Comparison of ENCODE assay signal across 42 mouse cellular contexts in the genomic region with DNA sequence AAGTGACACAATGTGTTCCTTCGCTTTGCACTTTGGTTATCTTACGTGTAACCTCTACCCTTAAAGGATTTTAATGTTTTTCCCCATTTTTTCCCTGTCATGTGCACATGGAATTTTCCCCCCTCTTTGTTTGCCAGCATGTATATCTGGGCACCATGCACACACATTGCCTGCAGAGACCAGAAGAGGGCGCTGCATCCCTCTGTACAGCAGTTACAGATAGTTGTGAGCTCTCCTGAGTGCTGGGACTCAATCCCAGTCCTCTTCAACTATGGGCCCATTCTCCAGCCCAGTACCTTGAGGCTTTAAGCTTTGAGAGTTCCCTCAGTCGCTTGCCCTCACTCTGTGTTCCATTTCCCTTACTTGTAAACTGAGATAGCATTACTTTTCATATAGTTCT. TPM values are rescaled to one million over a fixed set of nuclear protein-coding genes. Genes with fewer than 3 reads are reported as not detected.
A peak's percentile ranks its signal among the peaks of the same experiment; 100 is the strongest.
DNase-seq lines count a peak whose midpoint lies in the region; ATAC-seq and TF ChIP-seq lines count a peak whose summit lies in the region.
"Had no signal": no experiment of that assay in that cellular context is flagged by ENCODE, and none has a peak within 500 bp of the region (broad histone marks: within the 10 kb centered on the region; RNA-seq: fewer than 3 reads in every experiment).

No protein-coding gene starts in this region.

- no peak overlapping the region for H3K27ac ChIP-seq in heart, embryonic 11.5 days (ENCODE audit: low read depth, low read length)
- H3K27ac ChIP-seq: embryonic facial prominence, embryonic 10.5 days; embryonic facial prominence, embryonic 15.5 days; forebrain, embryonic 13.5 days; hindbrain, embryonic 13.5 days; kidney, embryonic 15.5 days; layer of hippocampus, adult 2 months; left cerebral cortex, adult 2 months; limb, embryonic 13.5 days; liver, embryonic 15.5 days; midbrain, embryonic 12.5 days; neural tube, embryonic 12.5 days had no signal

- no peaks in the 10 kb centered on the region for H3K27me3 ChIP-seq in heart, embryonic 11.5 days (ENCODE audit: control insufficient read depth, insufficient read depth, low read length)
- H3K27me3 ChIP-seq in E14TG2a.4 (ENCODE audit: insufficient read depth, low read length) (peaks cover 14% of the 10 kb centered on the region), Patski (no peaks in the 10 kb centered on the region)
- H3K27me3 ChIP-seq: embryonic facial prominence, embryonic 15.5 days; forebrain, embryonic 13.5 days; heart, embryonic 12.5 days; hindbrain, embryonic 13.5 days; kidney, embryonic 15.5 days; limb, embryonic 13.5 days; liver, embryonic 15.5 days; midbrain, embryonic 12.5 days; neural tube, embryonic 12.5 days had no signal

- no peak overlapping the region for H3K4me2 ChIP-seq in heart, embryonic 11.5 days
- H3K4me2 ChIP-seq: embryonic facial prominence, embryonic 15.5 days; forebrain, embryonic 13.5 days; heart, embryonic 12.5 days; hindbrain, embryonic 13.5 days; kidney, embryonic 15.5 days; limb, embryonic 13.5 days; liver, embryonic 15.5 days; midbrain, embryonic 12.5 days; neural tube, embryonic 12.5 days had no signal

- in situ Hi-C loops in Patski (cut with MboI; ENCODE audit: low pct_unique_long_range_greater_than_20kb) = no loop called here

- H3K9ac ChIP-seq in heart, embryonic 11.5 days (ENCODE audit: low read depth, low read length) = no peak overlapping the region
- H3K9ac ChIP-seq: embryonic facial prominence, embryonic 15.5 days; forebrain, embryonic 13.5 days; heart, embryonic 12.5 days; hindbrain, embryonic 13.5 days; kidney, embryonic 15.5 days; limb, embryonic 13.5 days; liver, embryonic 15.5 days; midbrain, embryonic 12.5 days; neural tube, embryonic 12.5 days had no signal

- TF ChIP-seq CTCF in E14TG2a.4 (conservative IDR thresholded peaks at IDR 0.05; ENCODE audit: low read length) (peak; percentile 41), Patski (IDR thresholded peaks at IDR 0.05) (peak; percentile 32)

- CTCF ChIA-PET in Patski (lab: Charles Lee) = interaction anchor here (0.6 kb wide), 1 partner anchor 571 kb away, joined by 3 read pairs; no protein-coding TSS in a partner anchor

- DNase-seq in heart, adult 11 months = peak; percentile 71
- no peak for DNase-seq in Patski (ENCODE audit: low read depth, low spot score)
- no peak for DNase-seq in right cerebral cortex, postnatal 10 days (ENCODE audit: low spot score in 2 of 2)
- DNase-seq in frontal cortex, postnatal 10 days (ENCODE audit: low spot score in 2 of 2) = no peak
- DNase-seq: adrenal gland, adult 2 months; adrenal gland, postnatal 36 days; cerebellum, adult 2 months; cerebellum, postnatal 14 days; gastrocnemius, postnatal 14 days; heart, adult 18-20 months; heart, postnatal 4 days; kidney, adult 18-20 months; kidney, postnatal 25 days; lung, postnatal 36 days; right cerebral cortex, adult 18-20 months; thymus, adult 18-20 months; thymus, postnatal 25 days had no signal

- no peaks in the 10 kb centered on the region for H3K9me3 ChIP-seq in heart, embryonic 11.5 days (replicated peaks; ENCODE audit: control insufficient read depth, low read length)
- peaks cover 5% of the 10 kb centered on the region for H3K9me3 ChIP-seq in E14TG2a.4 (ENCODE audit: low read length)
- H3K9me3 ChIP-seq: embryonic facial prominence, embryonic 10.5 days; embryonic facial prominence, embryonic 15.5 days; forebrain, embryonic 13.5 days; G1E; heart, embryonic 12.5 days; hindbrain, embryonic 13.5 days; kidney, embryonic 15.5 days; limb, embryonic 13.5 days; liver, embryonic 15.5 days; neural tube, embryonic 12.5 days had no signal

- no peak overlapping the region for H3K4me3 ChIP-seq in heart, embryonic 11.5 days (ENCODE audit: low read depth, low read length)
- no peak overlapping the region for H3K4me3 ChIP-seq in E14TG2a.4 (replicated peaks; ENCODE audit: low read length)
- H3K4me3 ChIP-seq: embryonic facial prominence, embryonic 10.5 days; embryonic facial prominence, embryonic 15.5 days; forebrain, embryonic 13.5 days; heart, embryonic 12.5 days; hindbrain, embryonic 13.5 days; kidney, embryonic 15.5 days; layer of hippocampus, adult 2 months; left cerebral cortex, adult 2 months; limb, embryonic 13.5 days; liver, embryonic 15.5 days; megakaryocyte, embryonic 14.5 days; midbrain, embryonic 12.5 days; myocyte; neural tube, embryonic 12.5 days had no signal

- ATAC-seq in heart, embryonic 11.5 days (replicated peaks; ENCODE audit: insufficient number of reproducible peaks, low FRiP score, low TSS enrichment) = no peak
- no peak for ATAC-seq in Patski
- 0 out of 2 replicates have a peak, but pooled peaks have one; percentile 27 for ATAC-seq in megakaryocyte progenitor cell, adult 5-6 weeks (replicated peaks; ENCODE audit: poor library complexity)
- ATAC-seq: activated CD4-positive, CD25-positive, alpha-beta regulatory T cell, adult 4 months; forebrain, embryonic 13.5 days had no signal

- H3K4me1 ChIP-seq in heart, embryonic 11.5 days (ENCODE audit: control insufficient read depth, insufficient read depth, low read length) = no peaks in the 10 kb centered on the region
- peaks cover 22% of the 10 kb centered on the region for H3K4me1 ChIP-seq in E14TG2a.4 (replicated peaks; ENCODE audit: low read depth, low read length)
- H3K4me1 ChIP-seq: embryonic facial prominence, embryonic 10.5 days; embryonic facial prominence, embryonic 15.5 days; forebrain, embryonic 13.5 days; heart, embryonic 12.5 days; hindbrain, embryonic 13.5 days; kidney, embryonic 15.5 days; limb, embryonic 13.5 days; liver, embryonic 15.5 days; megakaryocyte, embryonic 14.5 days; midbrain, embryonic 12.5 days; neural tube, embryonic 12.5 days had no signal

- no peaks in the 10 kb centered on the region for H3K36me3 ChIP-seq in heart, embryonic 11.5 days (ENCODE audit: control insufficient read depth, insufficient read depth, low read length)
- H3K36me3 ChIP-seq in E14TG2a.4 (ENCODE audit: insufficient read depth, low read length) = no peaks in the 10 kb centered on the region
- H3K36me3 ChIP-seq: embryonic facial prominence, embryonic 10.5 days; embryonic facial prominence, embryonic 15.5 days; G1E; heart, embryonic 12.5 days; hindbrain, embryonic 13.5 days; kidney, embryonic 15.5 days; limb, embryonic 13.5 days; liver, embryonic 15.5 days; midbrain, embryonic 12.5 days; neural tube, embryonic 12.5 days had no signal

- 76% methylated on average over 4 of the region's 4 CpGs for WGBS in heart, embryonic 11.5 days (ENCODE audit: insufficient replicate concordance)

- POLR2A ChIA-PET in Patski (lab: Charles Lee) = no interaction called here

RNA-seq across cellular contexts. Expression of a gene that starts 4.7 kb away (rescaled TPM):
- not detected in 2 replicates for polyA plus RNA-seq in heart, embryonic 11.5 days (2014; fragmentation: Nextera tagmentation; extraction: Ambion mirVana)
- not detected for polyA plus RNA-seq in Patski (2021)
- not detected in 2 replicates for total RNA-seq in megakaryocyte progenitor cell, adult 5-6 weeks (2015)
- not detected in 2 replicates for total RNA-seq in megakaryocyte progenitor cell, adult 5-6 weeks (2017)
- total RNA-seq: adrenal gland, adult 2 months; adrenal gland, postnatal 36 days; G1E; gastrocnemius, postnatal 14 days; heart, adult 18-20 months; heart, postnatal 4 days; layer of hippocampus, adult 2 months; layer of hippocampus, postnatal 14 days; midbrain, postnatal 0 days had no signal
- polyA plus RNA-seq: activated CD4-positive, CD25-positive, alpha-beta regulatory T cell, adult 4 months; adrenal gland, adult 2 months; brain, embryonic 14.5 days; cerebellum, adult 2 months; embryonic facial prominence, embryonic 10.5 days; embryonic facial prominence, embryonic 15.5 days; forebrain, embryonic 13.5 days; G1E; heart, embryonic 12.5 days; heart, postnatal 0 days; hindbrain, embryonic 13.5 days; kidney, embryonic 15.5 days; limb, embryonic 13.5 days; liver, embryonic 15.5 days; lung, embryonic 16.5 days; midbrain, embryonic 12.5 days; midbrain, postnatal 0 days; myocyte; neural tube, embryonic 12.5 days; stomach, embryonic 14.5 days had no signal

RNA-seq across cellular contexts. Expression of a gene that starts 9.2 kb away (rescaled TPM):
- 20.9 and 21.6 TPM in 2 replicates for polyA plus RNA-seq in heart, embryonic 11.5 days (2014; fragmentation: Nextera tagmentation; extraction: Ambion mirVana)
- 10.6 TPM for polyA plus RNA-seq in Patski (2021)
- 36.1 and 52.9 TPM in 2 replicates for total RNA-seq in megakaryocyte progenitor cell, adult 5-6 weeks (2015)
- total RNA-seq in megakaryocyte progenitor cell, adult 5-6 weeks (2017) = 37.4 and 45.7 TPM in 2 replicates
